Mouse (Mus musculus) bone marrow macrophage, adult 2 months (primary cell): ENCODE measurements around the gene Ckap2l. TPM values are rescaled to one million over a fixed set of nuclear protein-coding genes. Genes with fewer than 3 reads are reported as not detected.

Experiments used
- H3K27ac ChIP-seq: 2 replicates; pipeline ENCODE4 v1.5.1; 2012; ENCODE audit warnings: low read depth, low read length; ENCODE audit not compliant: insufficient read depth
- H3K4me1 ChIP-seq: 2 replicates; pipeline ENCODE4 v1.6.1; 2012; ENCODE audit warnings: low read length; ENCODE audit not compliant: control insufficient read depth, insufficient read depth
- H3K4me3 ChIP-seq: 2 replicates; pipeline ENCODE4 v1.5.1; 2012; ENCODE audit warnings: mild to moderate bottlenecking, low read length, moderate library complexity; ENCODE audit not compliant: insufficient read depth
- CTCF ChIP-seq: IDR thresholded peaks from 2 replicates; pipeline ENCODE4 v1.5.1; 2012; ENCODE audit warnings: low read depth, mild to moderate bottlenecking, low read length, moderate library complexity
- POLR2A ChIP-seq: IDR thresholded peaks from 2 replicates; pipeline ENCODE4 v1.6.1; 2012; ENCODE audit warnings: mild to moderate bottlenecking, low read depth, low read length, borderline replicate concordance
- polyA plus RNA-seq: library from polyadenylated mRNA; stranded (reverse); fragments of >200 nt; gene quantifications from 2 replicates; pipeline ENCODE4 v1.2.4, GENCODE M21; 2012; ENCODE audit not compliant: missing spikeins, insufficient read depth, insufficient read length

The Ckap2l gene
- polyA plus RNA-seq, 1 experiment: 24.5 TPM

GRCm38 (mm10) chr2:129267738-129268137 lies 29.3 kb downstream of the Ckap2l start:
- Histone ChIP-seq H3K4me1 (peaks cover 17% of the 10 kb centered on the region), H3K27ac (no peak overlapping the region), H3K4me3 (no peak overlapping the region)
- TF ChIP-seq POLR2A: no peak
- no peak for TF ChIP-seq CTCF

- H3K4me3 ChIP-seq: no peak overlapping the region
- H3K27ac ChIP-seq: no peak overlapping the region
- peaks cover 32% of the 10 kb centered on the region for H3K4me1 ChIP-seq
- TF ChIP-seq CTCF (no peak), POLR2A (no peak)
Observed at GRCm38 (mm10) chr2:129265316-129265715, 31.7 kb downstream of the Ckap2l start.

GRCm38 (mm10) chr2:129263073-129263472 lies 33.9 kb downstream of the Ckap2l start:
- Histone ChIP-seq H3K4me1 (peaks cover 32% of the 10 kb centered on the region), H3K27ac (peak overlapping the region; percentile 24)

GRCm38 (mm10) chr2:129261151-129261794 lies 35.7 kb downstream of the Ckap2l start:
- Histone ChIP-seq H3K27ac (no peak overlapping the region), H3K4me3 (no peak overlapping the region), H3K4me1 (peaks cover 32% of the 10 kb centered on the region)
- TF ChIP-seq POLR2A: no peak
- TF ChIP-seq CTCF: no peak

More at GRCm38 (mm10) chr2:129263073-129263472, 33.9 kb downstream of the Ckap2l start:
- TF ChIP-seq POLR2A (no peak), CTCF (no peak)
- no peak overlapping the region for H3K4me3 ChIP-seq

GRCm38 (mm10) chr2:129260646-129261045 lies 36.4 kb downstream of the Ckap2l start:
- peaks cover 32% of the 10 kb centered on the region for H3K4me1 ChIP-seq

GRCm38 (mm10) chr2:129258475-129259211 lies 38.4 kb downstream of the Ckap2l start:
- Histone ChIP-seq H3K4me1 (peaks cover 24% of the 10 kb centered on the region), H3K27ac (no peak overlapping the region), H3K4me3 (no peak overlapping the region)
- TF ChIP-seq POLR2A (no peak), CTCF (no peak)

More at GRCm38 (mm10) chr2:129260646-129261045, 36.4 kb downstream of the Ckap2l start:
- Histone ChIP-seq H3K4me3 (no peak overlapping the region), H3K27ac (no peak overlapping the region)
- TF ChIP-seq CTCF (no peak), POLR2A (no peak)

GRCm38 (mm10) chr2:129258056-129258455 lies 39.0 kb downstream of the Ckap2l start:
- peaks cover 18% of the 10 kb centered on the region for H3K4me1 ChIP-seq
- TF ChIP-seq CTCF: no peak
- TF ChIP-seq POLR2A: no peak
- no peak overlapping the region for H3K4me3 ChIP-seq
- no peak overlapping the region for H3K27ac ChIP-seq

GRCm38 (mm10) chr2:129256006-129256405 lies 41.0 kb downstream of the Ckap2l start:
- Histone ChIP-seq H3K27ac (no peak overlapping the region), H3K4me1 (peaks cover 3% of the 10 kb centered on the region; the same call in 1 of the 2 replicates), H3K4me3 (no peak overlapping the region)
- no peak for TF ChIP-seq CTCF
- no peak for TF ChIP-seq POLR2A

- Histone ChIP-seq H3K4me3 (no peak overlapping the region), H3K4me1 (no peaks in the 10 kb centered on the region), H3K27ac (no peak overlapping the region)
- TF ChIP-seq CTCF (no peak), POLR2A (no peak)
Observed at GRCm38 (mm10) chr2:129254076-129254475, 42.9 kb downstream of the Ckap2l start.

- H3K4me3 ChIP-seq: no peak overlapping the region
- TF ChIP-seq POLR2A (no peak), CTCF (no peak)
- no peaks in the 10 kb centered on the region for H3K4me1 ChIP-seq
- H3K27ac ChIP-seq: no peak overlapping the region
Observed at GRCm38 (mm10) chr2:129253631-129253970, 43.4 kb downstream of the Ckap2l start.
